Mouse (Mus musculus) hindbrain, embryonic 11.5 days (tissue): Measurements from ENCODE around the gene Rpe65. TPM values are rescaled to one million over a fixed set of nuclear protein-coding genes. Genes with fewer than 3 reads are reported as not detected.
A peak's percentile ranks its signal among the peaks of the same experiment; 100 is the strongest.

Source experiments
- ATAC-seq: fragments of 200-750 bp; cut with Nextera tagmentation; 2 replicates; pipeline ENCODE4 v1.8.0; 2017; ENCODE audit warnings: mild to moderate bottlenecking, moderate TSS enrichment, moderate library complexity; ENCODE audit not compliant: low FRiP score
- DNase-seq: peaks from one replicate; pipeline ENCODE4 v3.0.0-alpha.2; 2015; ENCODE audit warnings: low spot score
- H3K27ac ChIP-seq: fragments of 300-500 bp; sonication (generic); 2 replicates; pipeline ENCODE4 v1.5.1; 2014; ENCODE audit warnings: mild to moderate bottlenecking, low read depth, low read length
- H3K27me3 ChIP-seq: fragments of 300-500 bp; sonication (generic); 2 replicates; pipeline ENCODE4 v1.6.1; 2014; ENCODE audit warnings: mild to moderate bottlenecking, low read length, moderate library complexity, mixed read lengths; ENCODE audit not compliant: control insufficient read depth, insufficient read depth
- H3K36me3 ChIP-seq: fragments of 300-500 bp; sonication (generic); 2 replicates; pipeline ENCODE4 v1.6.1; 2014; ENCODE audit warnings: mild to moderate bottlenecking, low read length, moderate library complexity, mixed read lengths; ENCODE audit not compliant: control insufficient read depth, insufficient read depth
- H3K4me1 ChIP-seq: fragments of 300-500 bp; sonication (generic); replicated peaks from 2 replicates; pipeline ENCODE4 v1.6.1; 2014; ENCODE audit warnings: low read length, mixed read lengths; ENCODE audit not compliant: control insufficient read depth, insufficient read depth
- H3K4me2 ChIP-seq: fragments of 300-500 bp; sonication (generic); replicated peaks from 2 replicates; pipeline ENCODE4 v1.6.1; 2014; ENCODE audit warnings: mild to moderate bottlenecking, low read depth, low read length
- H3K4me3 ChIP-seq: fragments of 300-500 bp; sonication (generic); 2 replicates; pipeline ENCODE4 v1.5.1; 2014; ENCODE audit warnings: low read depth, low read length
- H3K9ac ChIP-seq: fragments of 300-500 bp; sonication (generic); 2 replicates; pipeline ENCODE4 v1.6.1; 2014; ENCODE audit warnings: low read depth, low read length
- H3K9me3 ChIP-seq: fragments of 300-500 bp; sonication (generic); 2 replicates; pipeline ENCODE4 v1.6.1; 2016; ENCODE audit warnings: low read length; ENCODE audit not compliant: control insufficient read depth
- WGBS: fragments of 180-500 bp; shearing (Covaris S2); extraction: QIAGEN DNeasy Blood & Tissue Kit; methylation state at CpG from one replicate; pipeline ENCODE4 v1.1.7; 2014; 5-methylcytosine and 5-hydroxymethylcytosine counted together
- polyA plus RNA-seq: library from polyadenylated mRNA; unstranded; fragments of >200 nt; fragmentation: Nextera tagmentation; extraction: Ambion mirVana; gene quantifications from 2 replicates; pipeline ENCODE4 v1.2.1, GENCODE M21; 2014

Gene Rpe65
- not detected in 2 replicates for polyA plus RNA-seq

DNA sequence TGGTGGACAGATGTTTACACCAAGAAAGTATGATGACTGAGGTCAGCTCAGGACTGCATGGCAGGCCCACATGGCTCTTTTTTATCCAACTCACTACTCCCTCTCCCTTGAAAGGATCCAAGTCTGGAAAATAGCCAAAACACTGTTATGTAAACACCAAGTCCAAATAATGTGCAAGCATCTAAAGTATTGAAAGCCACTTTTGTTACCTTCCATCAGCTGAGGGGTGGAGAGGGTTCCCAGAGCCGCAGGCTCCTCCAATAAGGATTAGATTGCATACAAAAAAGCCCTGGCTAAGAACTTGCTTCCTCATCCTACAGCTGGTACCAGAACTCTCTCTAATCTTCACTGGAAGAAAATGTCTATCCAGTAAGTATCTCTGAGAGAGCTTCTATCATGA lies at the start of gene Rpe65:
TSS of gene Rpe65 (plus strand) at position 301 of the 400 bp plus-strand sequence.
- Histone ChIP-seq H3K4me1 (no peaks in the 10 kb centered on the region), H3K4me2 (no peak within 1 kb of the TSS), H3K9me3 (no peaks in the 10 kb centered on the region), H3K4me3 (no peak within 1 kb of the TSS), H3K27me3 (no peaks in the 10 kb centered on the region), H3K9ac (no peak within 1 kb of the TSS), H3K27ac (no peak within 1 kb of the TSS), H3K36me3 (no peaks in the 10 kb centered on the region)
- ATAC-seq (no peak), DNase-seq (no peak)
- WGBS: 82% methylated on average over 1 of the region's 1 CpGs

- no peak overlapping the region for H3K9ac ChIP-seq
- DNase-seq (no peak), ATAC-seq (0 out of 2 replicates have a peak, but pooled peaks have one; percentile 17)
- no peaks in the 10 kb centered on the region for H3K36me3 ChIP-seq
- H3K27ac ChIP-seq: no peak overlapping the region
- H3K4me1 ChIP-seq: no peaks in the 10 kb centered on the region
- no peak overlapping the region for H3K4me3 ChIP-seq
- no peaks in the 10 kb centered on the region for H3K27me3 ChIP-seq
- H3K9me3 ChIP-seq: no peaks in the 10 kb centered on the region
- no peak overlapping the region for H3K4me2 ChIP-seq
These were observed 48.8 kb upstream of the Rpe65 start for GRCm38 (mm10) chr3:159550224-159550623.

GRCm38 (mm10) chr3:159614977-159615376 lies 16.0 kb downstream of the Rpe65 start:
- no peak overlapping the region for H3K4me2 ChIP-seq
- 83% methylated on average over 1 of the region's 1 CpGs for WGBS

DNA sequence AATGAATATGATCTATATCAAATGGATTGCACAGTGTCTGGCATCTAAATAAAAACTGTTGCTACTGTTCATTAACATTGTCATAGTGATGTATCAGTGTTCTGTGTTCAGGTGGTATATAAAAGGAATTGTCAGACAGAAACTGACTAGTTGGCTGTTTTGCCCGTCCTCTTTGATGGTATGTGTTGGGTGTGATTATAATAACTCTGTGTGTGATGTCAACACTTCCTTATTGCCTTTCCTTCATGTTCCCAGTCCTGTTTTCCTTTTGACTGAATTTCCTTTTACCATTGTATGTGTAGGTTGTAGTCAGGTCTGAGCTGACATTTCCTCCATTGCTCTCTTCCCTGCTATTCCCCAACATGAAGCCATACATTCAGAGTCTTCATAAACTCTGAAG lies 22.1 kb downstream of the Rpe65 start:
- Histone ChIP-seq H3K4me2 (no peak overlapping the region), H3K9me3 (no peaks in the 10 kb centered on the region), H3K4me3 (no peak overlapping the region), H3K9ac (no peak overlapping the region), H3K36me3 (no peaks in the 10 kb centered on the region), H3K27ac (no peak overlapping the region), H3K27me3 (no peaks in the 10 kb centered on the region), H3K4me1 (no peaks in the 10 kb centered on the region)
- ATAC-seq (no peak), DNase-seq (no peak)
- 77% methylated on average over 1 of the region's 1 CpGs for WGBS

More at GRCm38 (mm10) chr3:159614977-159615376, 16.0 kb downstream of the Rpe65 start:
- H3K9me3 ChIP-seq: no peaks in the 10 kb centered on the region
- H3K27me3 ChIP-seq: no peaks in the 10 kb centered on the region
- no peaks in the 10 kb centered on the region for H3K4me1 ChIP-seq
- no peak overlapping the region for H3K27ac ChIP-seq
- DNase-seq: no peak
- no peak for ATAC-seq
- no peak overlapping the region for H3K9ac ChIP-seq
- no peaks in the 10 kb centered on the region for H3K36me3 ChIP-seq
- no peak overlapping the region for H3K4me3 ChIP-seq

GRCm38 (mm10) chr3:159624010-159624409 lies 25.0 kb downstream of the Rpe65 start:
- Histone ChIP-seq H3K4me3 (no peak overlapping the region), H3K9ac (no peak overlapping the region), H3K27me3 (no peaks in the 10 kb centered on the region), H3K36me3 (no peaks in the 10 kb centered on the region), H3K4me1 (no peaks in the 10 kb centered on the region), H3K9me3 (no peaks in the 10 kb centered on the region), H3K27ac (no peak overlapping the region), H3K4me2 (no peak overlapping the region)
- no peak for ATAC-seq
- 72% methylated on average over 1 of the region's 1 CpGs for WGBS
- no peak for DNase-seq

- WGBS: 75% methylated on average over 1 of the region's 1 CpGs
- no peak overlapping the region for H3K27ac ChIP-seq
- ATAC-seq: no peak
These were observed 61.8 kb downstream of the Rpe65 start for GRCm38 (mm10) chr3:159660741-159661140.

DNA sequence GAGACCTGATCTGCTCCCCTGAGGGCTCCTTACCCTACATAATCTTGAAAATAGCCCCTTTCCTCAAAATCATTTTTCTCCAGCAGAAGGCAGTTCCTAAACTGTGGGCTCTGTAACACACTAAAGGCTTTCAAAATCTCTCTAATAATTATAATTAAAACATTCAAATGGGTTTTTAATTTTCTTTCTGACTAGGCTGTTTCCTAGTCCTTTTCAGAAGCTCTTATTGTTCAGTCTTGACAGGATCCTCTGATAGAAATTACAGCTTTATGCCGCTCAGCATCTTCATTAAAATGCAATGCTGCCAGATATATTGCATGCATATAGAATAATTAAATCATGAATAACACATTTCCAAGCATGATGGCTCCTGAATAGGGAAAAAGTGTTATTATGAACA lies 64.4 kb downstream of the Rpe65 start:
- Histone ChIP-seq H3K36me3 (no peaks in the 10 kb centered on the region), H3K27ac (no peak overlapping the region), H3K9me3 (no peaks in the 10 kb centered on the region), H3K4me2 (no peak overlapping the region), H3K27me3 (no peaks in the 10 kb centered on the region), H3K4me1 (no peaks in the 10 kb centered on the region), H3K9ac (no peak overlapping the region), H3K4me3 (no peak overlapping the region)
- DNase-seq (no peak), ATAC-seq (no peak)
- 84% methylated on average over 1 of the region's 1 CpGs for WGBS

More at GRCm38 (mm10) chr3:159660741-159661140, 61.8 kb downstream of the Rpe65 start:
- Histone ChIP-seq H3K4me1 (no peaks in the 10 kb centered on the region), H3K9me3 (no peaks in the 10 kb centered on the region), H3K4me3 (no peak overlapping the region), H3K9ac (no peak overlapping the region), H3K27me3 (no peaks in the 10 kb centered on the region), H3K36me3 (no peaks in the 10 kb centered on the region), H3K4me2 (no peak overlapping the region)
- no peak for DNase-seq

Other genes with a start within 250 kb of the Rpe65 start
- 28.3 and 28.9 TPM in 2 replicates for gene Depdc1a, start 103.7 kb upstream of the Rpe65 start, polyA plus RNA-seq
- gene Wls, start 240.5 kb downstream of the Rpe65 start, polyA plus RNA-seq: 158 and 160 TPM in 2 replicates